Mouse (Mus musculus): ENCODE measurements at regions not wholly inside any gene's neighbourhood (a gene's known extent, or its start where the extent isn't known, plus 50 kb on each side); places are given as distances from the start of the nearest gene placed in this dataset.

DNA sequence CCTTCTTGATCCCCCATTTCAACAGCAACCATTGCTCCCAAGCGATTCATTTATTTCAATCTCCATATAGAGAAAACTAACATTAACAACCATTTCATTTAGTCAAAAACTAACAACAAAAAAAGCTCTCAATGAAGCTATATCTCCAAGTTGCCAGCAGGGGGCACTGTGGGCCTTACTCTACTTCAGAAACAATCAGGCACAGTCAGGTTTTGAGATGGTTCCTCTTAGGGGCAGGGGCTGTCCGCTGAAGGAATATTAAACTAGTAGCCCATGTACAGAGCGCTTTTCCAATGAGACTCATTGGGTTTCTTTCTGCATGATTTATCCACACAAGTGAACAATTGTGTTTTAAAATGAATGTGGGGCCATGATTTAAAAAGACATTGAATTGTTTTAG lies 385.7 kb upstream of the Trpc7 start:
- Histone ChIP-seq H3K9me3 (0 out of 2 replicates have a peak, but pooled peaks cover 3% of the 10 kb centered on the region), H3K4me3 (no peak overlapping the region), H3K27ac (replicated peaks) (no peak overlapping the region), H3K4me1 (peaks cover 10% of the 10 kb centered on the region), H3K36me3 (replicated peaks) (no peaks in the 10 kb centered on the region), H3K27me3 (replicated peaks; ENCODE audit: low read depth, poor library complexity, severe bottlenecking) (0 out of 2 replicates have a peak, but pooled peaks cover 11% of the 10 kb centered on the region)
- peak; percentile 67 for DNase-seq (ENCODE audit: low spot score)
- WGBS: 24% methylated on average over 3 of the region's 3 CpGs

DNA sequence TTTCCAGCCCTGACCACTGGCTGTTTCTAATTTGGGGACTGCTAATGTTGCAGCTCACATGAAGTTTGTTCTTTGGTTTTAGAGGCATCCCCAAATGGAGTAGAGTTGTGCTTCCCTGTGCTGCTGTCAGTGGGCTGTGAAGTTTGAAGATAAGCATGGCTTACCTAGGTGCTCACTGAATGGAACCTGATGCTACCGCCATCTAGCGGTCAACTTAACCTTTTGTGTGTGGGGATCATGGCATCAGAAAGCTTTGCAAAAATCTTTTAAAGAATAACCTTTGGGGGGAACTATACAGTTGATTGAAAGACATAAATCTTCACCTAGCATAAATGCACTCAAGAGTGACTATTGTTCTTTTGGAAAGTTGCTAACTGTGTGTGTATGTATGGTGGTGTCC lies 382.8 kb upstream of the Trpc7 start:
- H3K9me3 ChIP-seq: no peaks in the 10 kb centered on the region
- WGBS: 3% methylated on average over 2 of the region's 2 CpGs
- no peaks in the 10 kb centered on the region for H3K36me3 ChIP-seq (replicated peaks)
- H3K4me3 ChIP-seq: no peak overlapping the region
- no peak for DNase-seq (ENCODE audit: low spot score)
- peaks cover 10% of the 10 kb centered on the region for H3K4me1 ChIP-seq
- H3K27me3 ChIP-seq (replicated peaks; ENCODE audit: low read depth, poor library complexity, severe bottlenecking): 0 out of 2 replicates have a peak, but pooled peaks cover 11% of the 10 kb centered on the region
- no peak overlapping the region for H3K27ac ChIP-seq (replicated peaks)

DNA sequence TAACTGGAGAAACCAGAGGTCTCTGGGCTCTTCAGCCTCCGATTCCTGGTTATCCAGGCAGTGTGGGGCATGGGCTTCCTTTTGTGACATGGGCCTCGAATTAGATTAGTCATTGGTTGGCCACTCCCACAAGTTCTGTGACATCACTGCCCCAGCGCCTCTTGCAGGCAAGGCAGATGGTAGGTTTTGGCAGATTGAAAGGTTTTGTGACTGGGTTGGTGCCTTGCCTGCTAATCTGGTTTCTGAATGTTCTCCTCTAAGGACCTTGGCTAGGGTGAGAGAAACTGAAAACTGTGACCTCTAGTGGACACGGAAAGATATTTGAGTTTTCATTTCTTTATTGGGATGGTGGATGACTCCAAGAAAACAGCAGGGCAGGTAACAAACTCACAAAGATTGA lies 381.3 kb upstream of the Trpc7 start:
- no peak overlapping the region for H3K27ac ChIP-seq (replicated peaks)
- 50% methylated on average over 4 of the region's 4 CpGs for WGBS

DNA sequence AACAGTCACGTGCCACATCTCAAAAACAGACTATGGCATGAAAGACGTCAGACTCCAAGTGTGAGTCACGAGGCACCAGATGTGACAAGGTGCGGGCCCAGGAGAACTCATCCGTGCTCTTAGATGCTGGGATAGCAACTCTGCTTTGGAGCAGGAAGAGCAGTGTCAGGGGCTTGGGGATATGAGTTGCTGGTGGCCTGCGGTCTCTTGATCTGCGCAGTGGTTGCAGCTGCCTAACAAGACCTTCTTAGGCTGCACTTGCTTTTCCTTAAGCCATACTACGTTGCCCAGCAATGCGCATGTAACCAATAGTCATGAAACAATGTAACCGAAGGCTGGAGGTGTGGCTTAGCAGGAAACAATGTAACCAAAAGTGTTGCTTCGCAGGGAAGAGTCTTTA lies 380.1 kb upstream of the Trpc7 start:
- H3K36me3 ChIP-seq (replicated peaks): no peaks in the 10 kb centered on the region
- no peaks in the 10 kb centered on the region for H3K4me1 ChIP-seq
- 89% methylated on average over 11 of the region's 11 CpGs for WGBS
- no peaks in the 10 kb centered on the region for H3K27me3 ChIP-seq (replicated peaks; ENCODE audit: low read depth, poor library complexity, severe bottlenecking)
- no peak overlapping the region for H3K27ac ChIP-seq (replicated peaks)
- H3K4me3 ChIP-seq: no peak overlapping the region
- H3K9me3 ChIP-seq: no peaks in the 10 kb centered on the region
- no peak for DNase-seq (ENCODE audit: low spot score)

More for the DNA sequence above, 381.3 kb upstream of the Trpc7 start:
- Histone ChIP-seq H3K36me3 (replicated peaks) (no peaks in the 10 kb centered on the region), H3K27me3 (replicated peaks; ENCODE audit: low read depth, poor library complexity, severe bottlenecking) (0 out of 2 replicates have a peak, but pooled peaks cover 2% of the 10 kb centered on the region), H3K4me3 (no peak overlapping the region), H3K4me1 (peaks cover 2% of the 10 kb centered on the region), H3K9me3 (no peaks in the 10 kb centered on the region)
- DNase-seq (ENCODE audit: low spot score): peak; percentile 9

DNA sequence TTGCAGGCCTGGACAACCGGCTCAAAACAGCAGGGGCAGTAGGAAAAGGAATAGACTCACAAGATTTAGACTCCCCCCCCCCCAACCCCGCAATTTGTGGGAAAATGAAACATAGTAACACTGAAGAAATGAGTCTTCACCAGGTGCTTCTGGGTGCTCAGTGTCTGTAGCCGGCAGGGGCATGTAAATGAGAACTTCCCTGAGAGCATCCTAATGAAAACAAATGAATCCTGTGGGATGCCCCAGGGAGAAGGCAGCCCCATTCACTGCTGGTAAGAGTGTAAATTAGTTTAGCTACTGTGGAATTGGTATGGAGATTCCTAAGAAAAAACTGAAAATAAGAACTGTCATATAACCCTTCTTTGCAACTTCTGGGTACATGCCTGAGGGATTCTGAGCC lies 377.8 kb upstream of the Trpc7 start:
- Histone ChIP-seq H3K9me3 (no peaks in the 10 kb centered on the region), H3K4me3 (no peak overlapping the region), H3K36me3 (replicated peaks) (no peaks in the 10 kb centered on the region), H3K27ac (replicated peaks) (no peak overlapping the region), H3K27me3 (replicated peaks; ENCODE audit: low read depth, poor library complexity, severe bottlenecking) (no peaks in the 10 kb centered on the region), H3K4me1 (peaks cover 5% of the 10 kb centered on the region; the same call in 1 of the 2 replicates)
- 29% methylated on average over 3 of the region's 3 CpGs for WGBS
- no peak for DNase-seq (ENCODE audit: low spot score)

DNA sequence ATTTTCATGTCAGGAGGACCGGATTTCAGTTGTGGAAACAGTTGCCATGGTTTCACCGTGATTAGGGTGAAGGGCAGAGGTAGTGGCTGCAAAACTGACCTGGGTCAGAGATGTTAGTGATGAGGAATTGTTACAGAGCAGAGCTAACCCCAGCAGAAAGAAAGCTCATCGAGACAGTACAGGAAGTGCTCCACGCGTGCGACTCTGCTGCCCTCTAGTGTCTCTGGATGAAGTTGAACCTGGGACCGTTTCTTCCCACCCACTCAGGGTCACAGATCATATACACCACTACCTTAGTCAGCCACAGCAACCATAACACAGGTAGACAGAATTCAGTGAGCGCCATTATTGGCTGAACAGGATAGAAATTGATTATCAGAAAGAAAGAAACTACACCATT lies 373.8 kb upstream of the Trpc7 start:
- Histone ChIP-seq H3K4me3 (no peak overlapping the region), H3K4me1 (peaks cover 5% of the 10 kb centered on the region; the same call in 1 of the 2 replicates), H3K36me3 (replicated peaks) (no peaks in the 10 kb centered on the region), H3K27ac (replicated peaks) (no peak overlapping the region), H3K27me3 (replicated peaks; ENCODE audit: low read depth, poor library complexity, severe bottlenecking) (no peaks in the 10 kb centered on the region), H3K9me3 (no peaks in the 10 kb centered on the region)
- peak; percentile 78 for DNase-seq (ENCODE audit: low spot score)
- WGBS: 13% methylated on average over 8 of the region's 8 CpGs

DNA sequence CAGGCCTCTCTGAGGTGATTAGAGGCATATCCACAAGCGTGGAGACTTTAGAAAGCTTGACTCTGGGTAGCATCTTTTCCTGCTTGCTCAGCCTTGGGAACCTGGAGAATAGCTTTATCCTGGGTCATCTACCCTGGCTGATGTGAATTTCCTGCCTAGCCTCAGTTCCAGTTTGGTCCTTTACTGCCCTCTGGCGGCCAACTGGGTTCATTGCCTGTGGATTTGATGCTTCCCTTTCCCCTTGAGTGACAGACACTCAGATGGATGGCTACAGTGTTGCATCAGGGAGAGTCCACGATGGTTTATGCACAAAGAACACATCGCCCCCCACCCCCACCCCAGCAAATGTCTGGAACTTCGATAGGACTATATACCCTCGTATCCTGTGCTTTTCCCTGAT lies 364.1 kb upstream of the Trpc7 start:
- Histone ChIP-seq H3K9me3 (no peaks in the 10 kb centered on the region), H3K36me3 (replicated peaks) (no peaks in the 10 kb centered on the region), H3K4me1 (peaks cover 6% of the 10 kb centered on the region; the same call in 1 of the 2 replicates), H3K4me3 (no peak overlapping the region), H3K27me3 (replicated peaks; ENCODE audit: low read depth, poor library complexity, severe bottlenecking) (no peaks in the 10 kb centered on the region), H3K27ac (replicated peaks) (no peak overlapping the region)
- DNase-seq (ENCODE audit: low spot score): peak; percentile 85
- 12% methylated on average over 6 of the region's 6 CpGs for WGBS

DNA sequence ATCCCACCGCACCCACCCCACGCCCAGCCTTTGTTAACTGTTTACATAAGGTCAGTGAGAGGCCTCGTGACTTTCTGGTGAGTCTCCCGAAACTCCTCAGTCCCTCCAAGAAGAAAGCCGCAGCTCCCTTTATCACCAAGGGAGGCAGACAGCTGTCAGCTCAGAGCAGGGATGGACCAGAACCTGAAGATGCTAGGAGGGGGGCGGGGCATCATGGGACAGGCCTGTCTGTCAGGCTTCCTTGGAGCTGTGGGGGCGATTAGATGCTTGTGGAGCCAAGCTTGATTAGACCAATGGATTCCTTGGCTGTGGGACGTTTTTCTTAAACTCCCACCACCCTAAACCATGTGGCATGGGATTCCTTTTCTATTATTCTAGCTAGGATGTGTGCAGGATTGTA lies 363.7 kb upstream of the Trpc7 start:
- Histone ChIP-seq H3K27ac (replicated peaks) (no peak overlapping the region), H3K36me3 (replicated peaks) (no peaks in the 10 kb centered on the region), H3K9me3 (no peaks in the 10 kb centered on the region), H3K4me1 (peaks cover 6% of the 10 kb centered on the region; the same call in 1 of the 2 replicates), H3K4me3 (no peak overlapping the region), H3K27me3 (replicated peaks; ENCODE audit: low read depth, poor library complexity, severe bottlenecking) (no peaks in the 10 kb centered on the region)
- 68% methylated on average over 8 of the region's 8 CpGs for WGBS
- DNase-seq (ENCODE audit: low spot score): no peak

DNA sequence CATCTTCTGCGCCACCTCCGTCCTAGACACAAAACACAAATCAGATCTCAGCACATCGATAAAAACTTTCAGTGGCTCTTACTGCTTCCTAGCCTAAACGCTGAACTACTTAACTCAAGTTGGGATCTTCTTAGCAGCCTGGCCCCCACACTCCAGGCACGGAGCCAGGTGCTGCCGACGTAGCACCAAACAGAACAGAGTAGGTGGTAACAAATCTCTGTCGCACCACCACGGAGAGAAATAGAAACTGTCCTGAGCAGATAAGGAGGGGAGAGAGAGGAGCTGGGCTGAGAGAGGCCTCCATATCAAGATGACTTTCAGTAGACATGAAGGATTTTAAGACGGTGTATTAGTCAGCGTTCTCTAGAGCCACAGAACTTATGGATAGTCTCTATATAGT lies 360.1 kb upstream of the Trpc7 start:
- 93% methylated on average over 11 of the region's 11 CpGs for WGBS
- Histone ChIP-seq H3K27ac (replicated peaks) (no peak overlapping the region), H3K9me3 (0 out of 2 replicates have a peak, but pooled peaks cover 5% of the 10 kb centered on the region), H3K4me3 (no peak overlapping the region), H3K4me1 (peaks cover 6% of the 10 kb centered on the region; the same call in 1 of the 2 replicates), H3K36me3 (replicated peaks) (no peaks in the 10 kb centered on the region), H3K27me3 (replicated peaks; ENCODE audit: low read depth, poor library complexity, severe bottlenecking) (no peaks in the 10 kb centered on the region)
- DNase-seq (ENCODE audit: low spot score): no peak

DNA sequence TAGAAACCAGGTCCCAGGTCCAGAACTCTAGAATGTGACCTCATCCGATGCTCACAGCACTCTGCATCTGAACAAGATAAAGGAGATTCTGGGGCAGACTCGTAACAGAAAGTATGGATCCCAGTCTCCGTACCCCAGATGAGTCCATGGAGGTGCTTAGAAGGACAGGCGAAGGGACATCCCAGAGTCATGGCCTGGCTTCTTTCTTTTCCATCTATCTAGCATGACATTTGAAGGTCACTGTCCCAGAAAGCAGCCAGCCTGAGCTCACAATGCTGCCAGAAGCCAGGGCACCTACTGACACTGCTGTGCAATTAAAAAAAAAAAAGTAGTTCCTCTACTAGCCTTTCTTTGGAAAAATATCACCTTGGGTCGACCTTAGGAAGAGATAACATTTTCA lies 354.1 kb upstream of the Trpc7 start:
- Histone ChIP-seq H3K4me1 (no peaks in the 10 kb centered on the region), H3K4me3 (no peak overlapping the region), H3K27ac (replicated peaks) (no peak overlapping the region), H3K9me3 (0 out of 2 replicates have a peak, but pooled peaks cover 5% of the 10 kb centered on the region), H3K27me3 (replicated peaks; ENCODE audit: low read depth, poor library complexity, severe bottlenecking) (no peaks in the 10 kb centered on the region), H3K36me3 (replicated peaks) (no peaks in the 10 kb centered on the region)
- no peak for DNase-seq (ENCODE audit: low spot score)
- WGBS: 86% methylated on average over 5 of the region's 5 CpGs

DNA sequence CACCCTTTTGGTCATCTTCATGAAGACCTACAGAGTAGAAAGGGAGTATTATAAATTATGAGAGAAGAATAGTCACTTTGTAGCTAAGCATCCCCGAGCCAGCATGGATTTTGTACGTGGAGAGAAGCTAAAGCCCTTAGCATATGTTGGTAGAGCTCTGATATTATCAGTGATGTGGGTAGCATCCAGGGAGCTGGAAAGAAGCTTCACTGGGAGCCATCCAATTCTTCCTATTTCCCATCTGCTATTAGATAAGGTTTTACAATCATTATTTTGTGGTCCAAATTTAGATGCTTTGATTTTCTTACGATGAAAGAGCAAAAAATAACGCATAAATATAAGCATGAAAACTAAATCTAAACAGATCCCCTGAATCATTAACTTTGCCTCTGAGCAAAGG lies 353.6 kb upstream of the Trpc7 start:
- 91% methylated on average over 4 of the region's 4 CpGs for WGBS
- no peak overlapping the region for H3K27ac ChIP-seq (replicated peaks)
- H3K27me3 ChIP-seq (replicated peaks; ENCODE audit: low read depth, poor library complexity, severe bottlenecking): no peaks in the 10 kb centered on the region
- no peak for DNase-seq (ENCODE audit: low spot score)
- H3K9me3 ChIP-seq: 0 out of 2 replicates have a peak, but pooled peaks cover 5% of the 10 kb centered on the region
- H3K36me3 ChIP-seq (replicated peaks): no peaks in the 10 kb centered on the region
- H3K4me1 ChIP-seq: no peaks in the 10 kb centered on the region
- no peak overlapping the region for H3K4me3 ChIP-seq

DNA sequence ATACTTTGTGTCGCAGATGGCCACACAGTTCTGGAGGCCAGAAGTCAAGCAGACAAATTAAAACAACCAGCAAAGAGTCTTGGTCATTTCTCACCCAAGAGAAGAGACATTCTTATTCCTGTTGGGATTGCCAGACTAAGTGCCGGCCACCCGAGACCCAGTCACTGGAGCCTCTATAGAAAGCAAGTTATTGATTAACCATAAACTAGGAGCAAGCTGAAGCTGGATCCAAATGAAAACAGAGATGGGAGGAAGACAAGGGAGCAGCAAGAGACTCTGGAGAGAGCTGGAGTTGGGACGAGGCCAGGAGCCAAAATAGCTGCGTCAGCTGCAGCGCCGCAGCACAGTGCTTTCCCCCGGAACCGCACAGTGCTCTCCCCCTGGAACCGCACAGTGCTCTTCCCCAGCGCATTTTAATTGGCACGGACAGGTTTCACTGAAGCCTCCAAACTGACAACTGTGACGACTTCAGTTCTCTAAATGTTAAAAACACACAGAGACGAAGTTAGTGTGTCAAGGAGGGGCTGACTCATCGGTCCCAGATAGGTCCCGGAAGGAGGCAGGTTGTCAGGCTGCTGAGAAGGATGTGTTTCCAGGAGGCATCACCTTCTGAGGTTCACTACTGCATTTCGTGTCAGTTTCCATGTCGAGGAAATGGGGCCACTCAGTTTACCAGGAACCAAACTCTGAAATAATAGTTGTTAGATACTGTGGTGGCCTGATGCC lies 350.6 kb upstream of the Trpc7 start:
- H3K36me3 ChIP-seq (replicated peaks): no peaks in the 10 kb centered on the region
- H3K27ac ChIP-seq (replicated peaks): no peak overlapping the region
- H3K27me3 ChIP-seq (replicated peaks; ENCODE audit: low read depth, poor library complexity, severe bottlenecking): no peaks in the 10 kb centered on the region
- no peaks in the 10 kb centered on the region for H3K4me1 ChIP-seq
- 82% methylated on average over 18 of the region's 18 CpGs for WGBS
- H3K4me3 ChIP-seq: no peak overlapping the region
- DNase-seq (ENCODE audit: low spot score): no peak
- no peaks in the 10 kb centered on the region for H3K9me3 ChIP-seq

DNA sequence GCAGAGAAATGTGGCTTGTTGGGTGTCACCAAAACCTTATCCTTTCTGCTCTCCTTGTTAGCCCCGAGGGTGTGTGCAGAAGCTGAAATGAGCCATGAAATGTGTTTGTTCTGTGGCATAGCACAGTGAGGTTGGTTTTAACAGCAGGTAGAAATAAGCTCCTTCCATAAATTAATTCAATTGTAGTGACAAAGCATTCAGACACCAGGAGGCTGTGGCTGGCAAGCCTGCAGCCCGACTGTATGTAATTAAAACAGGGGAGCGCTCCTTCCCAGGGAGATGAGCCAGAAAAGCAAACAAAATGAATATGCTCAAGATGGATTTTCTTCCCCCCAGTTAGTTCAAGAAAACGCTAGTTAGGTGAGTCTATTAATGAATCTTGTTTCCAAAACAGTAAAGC lies 341.1 kb upstream of the Trpc7 start:
- 38% methylated on average over 4 of the region's 4 CpGs for WGBS
- H3K36me3 ChIP-seq (replicated peaks): no peaks in the 10 kb centered on the region
- DNase-seq (ENCODE audit: low spot score): no peak
- peaks cover 11% of the 10 kb centered on the region for H3K4me1 ChIP-seq
- H3K27ac ChIP-seq (replicated peaks): no peak overlapping the region
- H3K9me3 ChIP-seq: no peaks in the 10 kb centered on the region
- no peak overlapping the region for H3K4me3 ChIP-seq
- H3K27me3 ChIP-seq (replicated peaks; ENCODE audit: low read depth, poor library complexity, severe bottlenecking): no peaks in the 10 kb centered on the region
